Mouse (Mus musculus) E14TG2a.4 (cell line): ENCODE results near the gene Epha3.

Source experiments
- H3K27me3 ChIP-seq: 2 replicates; pipeline ENCODE4 v1.6.1; 2014; ENCODE audit warnings: low read length, control low read depth; ENCODE audit not compliant: insufficient read depth
- H3K36me3 ChIP-seq: 2 replicates; pipeline ENCODE4 v1.6.1; 2014; ENCODE audit warnings: low read length, control low read depth; ENCODE audit not compliant: insufficient read depth
- H3K4me1 ChIP-seq: replicated peaks from 2 replicates; pipeline ENCODE4 v1.6.1; 2014; ENCODE audit warnings: low read depth, low read length, control low read depth
- H3K4me3 ChIP-seq: replicated peaks from 2 replicates; pipeline ENCODE4 v1.5.1; 2014; ENCODE audit warnings: mild to moderate bottlenecking, low read length
- H3K9me3 ChIP-seq: 2 replicates; pipeline ENCODE4 v1.6.1; 2014; ENCODE audit warnings: low read length, control low read depth
- CTCF ChIP-seq: conservative IDR thresholded peaks from 2 replicates; pipeline ENCODE4 v1.5.1; 2014; ENCODE audit warnings: low read length
- NANOG ChIP-seq: IDR thresholded peaks from 2 replicates; pipeline ENCODE4 v1.6.1; 2014; ENCODE audit warnings: borderline replicate concordance, low read length, mixed read lengths
- POU5F1 ChIP-seq: IDR thresholded peaks from 2 replicates; pipeline ENCODE4 v1.6.1; 2014; ENCODE audit warnings: low read length, borderline replicate concordance

Gene Epha3

GRCm38 (mm10) chr16:63767589-63767988 lies 96.4 kb downstream of the Epha3 start:
- TF ChIP-seq POU5F1 (no peak), NANOG (no peak), CTCF (no peak)
- H3K9me3 ChIP-seq, result no peaks in the 10 kb centered on the region
- H3K4me1 ChIP-seq, result no peaks in the 10 kb centered on the region
- no peaks in the 10 kb centered on the region for H3K27me3 ChIP-seq
- H3K4me3 ChIP-seq, result no peak overlapping the region
- no peaks in the 10 kb centered on the region for H3K36me3 ChIP-seq

- no peak overlapping the region for H3K4me3 ChIP-seq
- H3K9me3 ChIP-seq, result no peaks in the 10 kb centered on the region
- TF ChIP-seq NANOG (no peak), CTCF (no peak)
- no peaks in the 10 kb centered on the region for H3K27me3 ChIP-seq
- H3K36me3 ChIP-seq, result no peaks in the 10 kb centered on the region
- H3K4me1 ChIP-seq, result no peaks in the 10 kb centered on the region
Observed at GRCm38 (mm10) chr16:63761177-63761576, 102.8 kb downstream of the Epha3 start.

DNA sequence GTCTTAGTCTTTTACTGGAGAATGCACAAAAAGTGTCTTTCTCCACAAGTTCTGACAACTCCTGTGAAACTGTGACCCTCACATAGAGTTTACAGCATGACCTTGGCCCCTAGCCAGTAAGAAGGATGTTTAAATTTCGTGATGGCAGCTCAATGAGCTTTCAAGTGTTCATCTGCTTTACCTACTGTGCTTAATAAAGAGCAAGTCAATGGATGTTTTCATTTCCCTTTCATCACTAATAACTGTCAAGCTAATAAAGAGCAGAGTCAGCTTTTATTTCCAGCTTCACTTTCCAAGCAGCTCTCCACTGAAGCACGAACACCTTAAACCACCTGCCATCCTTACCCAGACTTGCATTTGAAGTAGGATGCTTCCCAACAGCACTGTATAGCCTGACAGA lies 103.9 kb downstream of the Epha3 start:
- TF ChIP-seq NANOG (no peak), CTCF (no peak), POU5F1 (no peak)
- Histone ChIP-seq H3K27me3 (no peaks in the 10 kb centered on the region), H3K4me1 (no peaks in the 10 kb centered on the region), H3K36me3 (no peaks in the 10 kb centered on the region), H3K9me3 (no peaks in the 10 kb centered on the region), H3K4me3 (no peak overlapping the region)

GRCm38 (mm10) chr16:63753052-63753451 lies 110.9 kb downstream of the Epha3 start:
- TF ChIP-seq POU5F1 (no peak), NANOG (no peak)
- Histone ChIP-seq H3K9me3 (no peaks in the 10 kb centered on the region), H3K4me1 (no peaks in the 10 kb centered on the region), H3K36me3 (no peaks in the 10 kb centered on the region), H3K27me3 (no peaks in the 10 kb centered on the region), H3K4me3 (no peak overlapping the region)

GRCm38 (mm10) chr16:63747817-63748216 lies 116.2 kb downstream of the Epha3 start:
- Histone ChIP-seq H3K4me1 (no peaks in the 10 kb centered on the region), H3K4me3 (no peak overlapping the region), H3K36me3 (no peaks in the 10 kb centered on the region), H3K9me3 (no peaks in the 10 kb centered on the region), H3K27me3 (no peaks in the 10 kb centered on the region)
- TF ChIP-seq NANOG (no peak), CTCF (no peak), POU5F1 (no peak)

GRCm38 (mm10) chr16:63745465-63745864 lies 118.5 kb downstream of the Epha3 start:
- Histone ChIP-seq H3K27me3 (no peaks in the 10 kb centered on the region), H3K36me3 (no peaks in the 10 kb centered on the region), H3K4me3 (no peak overlapping the region), H3K9me3 (no peaks in the 10 kb centered on the region), H3K4me1 (no peaks in the 10 kb centered on the region)
- TF ChIP-seq CTCF (no peak), NANOG (no peak), POU5F1 (no peak)

DNA sequence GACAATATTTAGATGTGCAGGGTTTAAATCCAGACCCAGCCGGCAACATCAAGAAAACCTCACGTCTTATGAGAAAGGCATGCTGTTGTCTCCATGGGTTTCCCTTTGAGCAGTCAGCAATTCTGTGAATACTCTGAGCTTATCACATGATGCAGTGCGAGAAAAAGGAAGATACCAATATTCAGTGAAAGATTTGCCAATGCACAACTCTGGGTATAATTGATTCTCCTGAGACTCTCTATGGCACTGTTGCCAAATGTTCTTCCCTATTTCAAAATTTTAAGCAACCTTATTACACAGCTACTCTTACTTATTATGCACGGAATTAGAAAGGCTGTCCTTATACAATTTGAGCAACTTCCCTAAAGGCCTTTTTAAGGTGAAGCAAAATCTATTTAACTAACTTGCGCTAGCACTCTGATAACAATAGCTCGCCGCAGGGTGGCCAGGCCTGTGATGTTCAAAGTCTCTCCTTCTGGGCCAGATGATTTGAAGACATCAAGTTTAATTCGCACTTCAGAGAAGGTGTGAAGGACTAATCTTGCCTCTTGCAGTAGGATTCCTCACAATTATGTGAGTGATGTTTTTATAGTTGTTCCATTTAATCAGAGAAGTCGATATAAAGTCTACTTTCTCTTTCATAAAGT lies 120.6 kb downstream of the Epha3 start:
- Histone ChIP-seq H3K4me1 (no peaks in the 10 kb centered on the region), H3K36me3 (no peaks in the 10 kb centered on the region), H3K4me3 (no peak overlapping the region), H3K27me3 (no peaks in the 10 kb centered on the region), H3K9me3 (no peaks in the 10 kb centered on the region)
- TF ChIP-seq CTCF (no peak), POU5F1 (no peak), NANOG (no peak)

DNA sequence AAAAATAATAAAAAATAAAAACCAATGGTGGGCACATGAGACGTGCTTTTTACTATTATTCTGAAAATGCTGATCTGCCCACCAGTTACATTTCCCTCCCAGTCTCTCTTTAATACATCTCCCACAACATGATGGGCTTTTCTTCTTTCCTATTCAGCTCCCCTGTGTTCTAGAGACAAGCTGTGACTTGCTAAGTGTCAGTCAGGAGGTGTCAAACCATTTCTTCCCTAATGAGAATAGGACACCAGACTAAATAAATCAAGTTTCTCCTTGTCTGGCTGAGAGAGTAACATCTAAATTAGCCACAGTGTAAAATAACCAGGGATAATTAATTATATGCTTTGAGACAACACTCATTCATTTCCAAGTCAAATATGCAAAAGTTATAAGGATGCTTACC lies 144.7 kb downstream of the Epha3 start:
- no peak overlapping the region for H3K4me3 ChIP-seq
- H3K9me3 ChIP-seq, result no peaks in the 10 kb centered on the region
- TF ChIP-seq NANOG (no peak), CTCF (no peak), POU5F1 (no peak)
- no peaks in the 10 kb centered on the region for H3K36me3 ChIP-seq
- no peaks in the 10 kb centered on the region for H3K4me1 ChIP-seq
- no peaks in the 10 kb centered on the region for H3K27me3 ChIP-seq

- H3K9me3 ChIP-seq, result no peaks in the 10 kb centered on the region
- no peaks in the 10 kb centered on the region for H3K36me3 ChIP-seq
- no peak for TF ChIP-seq NANOG
- TF ChIP-seq CTCF, result no peak
- TF ChIP-seq POU5F1, result no peak
- H3K4me1 ChIP-seq, result no peaks in the 10 kb centered on the region
- H3K27me3 ChIP-seq, result no peaks in the 10 kb centered on the region
- no peak overlapping the region for H3K4me3 ChIP-seq
Observed at GRCm38 (mm10) chr16:63717317-63717716, 146.7 kb downstream of the Epha3 start.
